Mouse (Mus musculus): ENCODE measurements around the gene Nrp1. TPM values are rescaled to one million over a fixed set of nuclear protein-coding genes. Genes with fewer than 3 reads are reported as not detected.

Gene Nrp1
- 20.2 and 21.8 TPM in 2 replicates for total RNA-seq (2023)

GRCm38 (mm10) chr8:128358406-128358755, at the start of gene Nrp1:
Gene Nrp1 (plus strand): TSS chr8:128358604.

Measured in neutrophil, adult 65 days (primary cell).